Mouse (Mus musculus): ENCODE measurements around the gene Gm10135. TPM values are rescaled to one million over a fixed set of nuclear protein-coding genes. Genes with fewer than 3 reads are reported as not detected.
"Not testable (repeated sequence)": the region's sequence is repeated elsewhere in the genome, so short reads cannot be mapped to it uniquely, and the experiment has no call there.

Gene Gm10135
- not detected in 2 replicates for polyA plus RNA-seq (2014; fragmentation: Nextera tagmentation; extraction: Ambion mirVana)

DNA sequence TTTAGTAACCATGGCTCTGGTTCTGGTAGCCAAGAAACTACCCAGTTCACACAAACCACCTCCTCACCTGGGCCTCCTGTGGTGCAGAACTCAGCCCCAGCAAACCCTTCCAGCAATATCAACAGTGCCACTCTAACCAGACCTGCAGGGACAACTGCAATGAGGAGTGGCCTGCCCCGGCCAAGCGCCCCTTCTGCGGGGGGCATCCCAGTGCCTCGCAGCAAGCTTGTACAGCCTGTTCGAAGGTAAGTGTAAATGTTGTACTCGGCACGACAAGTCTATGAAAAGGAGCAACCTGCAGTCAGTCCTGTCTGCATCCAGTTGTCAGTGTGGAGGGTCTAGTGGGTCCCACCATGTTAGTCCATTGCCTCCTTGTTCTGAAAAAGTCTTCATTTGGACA lies at the start of gene Gm10135:
Gene Gm10135 (minus strand): TSS at position 101 of the 400 bp plus-strand sequence.
- Histone ChIP-seq H3K4me3 (ENCODE audit: low read depth, low read length) (no peak within 1 kb of the TSS), H3K27ac (ENCODE audit: low read depth, low read length) (no peak within 1 kb of the TSS), H3K4me1 (ENCODE audit: control insufficient read depth, insufficient read depth, low read length) (no peaks in the 10 kb centered on the region), H3K4me2 (ENCODE audit: low read length) (no peak within 1 kb of the TSS), H3K9ac (ENCODE audit: low read length) (no peak within 1 kb of the TSS), H3K9me3 (replicated peaks; ENCODE audit: control insufficient read depth, low read length) (no peaks in the 10 kb centered on the region), H3K27me3 (replicated peaks; ENCODE audit: control insufficient read depth, insufficient read depth, low read length) (no peaks in the 10 kb centered on the region), H3K36me3 (ENCODE audit: control insufficient read depth, insufficient read depth, low read length) (peaks cover 48% of the 10 kb centered on the region)
- ATAC-seq (no peak), DNase-seq (ENCODE audit: low spot score) (no peak)
- 96% methylated on average over 7 of the region's 7 CpGs for WGBS

DNA sequence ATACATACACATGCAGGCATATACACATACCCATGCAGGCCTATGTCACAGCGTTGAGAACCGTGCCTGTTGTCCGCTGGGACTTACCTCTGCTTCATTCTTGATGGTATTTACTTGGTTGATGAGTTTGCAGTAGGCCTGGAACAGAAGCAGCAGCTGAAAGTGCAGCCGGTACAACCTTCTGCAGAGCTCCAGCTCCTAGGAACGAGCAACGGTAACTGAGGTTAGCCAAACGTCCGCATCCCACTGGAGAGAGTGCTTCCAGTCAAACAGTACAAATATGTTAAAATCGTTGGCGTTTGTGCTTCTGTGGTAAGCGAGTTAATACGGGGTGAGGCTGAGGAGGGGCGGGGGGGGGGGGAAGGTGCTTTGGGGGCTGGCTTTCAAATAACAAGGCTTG lies 49.3 kb upstream of the Gm10135 start:
- Histone ChIP-seq H3K9ac (ENCODE audit: low read length) (no peak overlapping the region), H3K4me3 (ENCODE audit: low read depth, low read length) (no peak overlapping the region), H3K4me2 (ENCODE audit: low read length) (no peak overlapping the region), H3K27ac (ENCODE audit: low read depth, low read length) (no peak overlapping the region), H3K9me3 (replicated peaks; ENCODE audit: control insufficient read depth, low read length) (no peaks in the 10 kb centered on the region), H3K27me3 (replicated peaks; ENCODE audit: control insufficient read depth, insufficient read depth, low read length) (no peaks in the 10 kb centered on the region), H3K4me1 (ENCODE audit: control insufficient read depth, insufficient read depth, low read length) (no peaks in the 10 kb centered on the region), H3K36me3 (ENCODE audit: control insufficient read depth, insufficient read depth, low read length) (peaks cover 61% of the 10 kb centered on the region)
- DNase-seq (ENCODE audit: low spot score) (no peak), ATAC-seq (no peak)
- 92% methylated on average over 13 of the region's 13 CpGs for WGBS

DNA sequence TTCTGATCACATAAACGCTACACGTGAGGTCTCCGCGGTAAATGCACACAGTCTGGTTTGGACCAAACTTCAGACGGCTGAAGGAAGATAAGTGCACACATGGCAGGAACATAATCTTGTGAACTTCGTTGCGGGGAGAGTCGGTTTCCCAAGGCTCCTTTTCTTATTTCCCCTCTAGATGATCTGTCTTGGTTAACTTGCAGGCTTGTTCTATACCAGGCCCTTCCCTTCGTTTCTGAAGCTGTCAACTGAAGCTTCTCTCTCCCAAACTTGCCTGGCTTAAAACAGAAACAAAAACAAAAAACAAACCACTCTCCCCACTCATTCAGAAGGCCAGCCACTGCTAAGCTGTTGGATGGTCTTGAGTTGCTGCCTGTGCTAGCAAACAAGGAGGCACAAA lies 40.2 kb upstream of the Gm10135 start:
- no peaks in the 10 kb centered on the region for H3K9me3 ChIP-seq (replicated peaks; ENCODE audit: control insufficient read depth, low read length)
- no peak overlapping the region for H3K27ac ChIP-seq (ENCODE audit: low read depth, low read length)
- no peaks in the 10 kb centered on the region for H3K36me3 ChIP-seq (ENCODE audit: control insufficient read depth, insufficient read depth, low read length)
- 59% methylated on average over 9 of the region's 9 CpGs for WGBS
- no peak overlapping the region for H3K4me2 ChIP-seq (ENCODE audit: low read length)
- no peak for DNase-seq (ENCODE audit: low spot score)
- H3K9ac ChIP-seq (ENCODE audit: low read length), result no peak overlapping the region
- no peaks in the 10 kb centered on the region for H3K27me3 ChIP-seq (replicated peaks; ENCODE audit: control insufficient read depth, insufficient read depth, low read length)
- no peaks in the 10 kb centered on the region for H3K4me1 ChIP-seq (ENCODE audit: control insufficient read depth, insufficient read depth, low read length)
- no peak overlapping the region for H3K4me3 ChIP-seq (ENCODE audit: low read depth, low read length)
- ATAC-seq, result no peak

DNA sequence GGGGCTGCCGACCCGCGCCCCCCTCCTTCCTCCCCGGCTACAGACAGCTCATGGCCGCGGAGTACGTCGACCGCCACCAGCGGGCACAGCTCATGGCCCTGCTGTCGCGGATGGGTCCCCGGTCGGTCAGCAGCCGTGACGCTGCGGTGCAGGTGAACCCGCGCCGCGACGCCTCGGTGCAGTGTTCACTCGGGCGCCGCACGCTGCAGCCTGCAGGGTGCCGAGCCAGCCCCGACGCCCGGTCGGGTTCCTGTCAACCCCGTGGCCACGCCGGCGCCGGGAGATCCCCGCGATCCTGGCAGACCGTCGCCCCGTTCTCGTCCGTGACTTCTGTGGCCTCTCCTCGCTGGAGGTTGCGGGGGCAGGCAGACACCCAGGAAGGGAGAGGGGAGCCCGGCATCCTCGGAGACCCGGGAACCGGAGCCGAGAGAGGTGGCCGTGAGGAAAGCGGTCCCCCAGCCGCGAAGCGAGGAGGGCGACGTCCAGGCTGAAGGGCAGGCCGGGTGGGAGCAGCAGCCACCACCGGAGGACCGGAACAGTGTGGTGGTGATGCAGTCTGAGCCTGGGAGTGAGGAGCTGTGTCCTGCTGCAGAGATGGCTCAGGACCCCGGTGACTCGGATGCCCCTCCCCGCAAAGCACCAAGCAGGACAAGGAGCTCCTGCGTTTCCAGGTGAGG lies 39.2 kb upstream of the Gm10135 start:
- DNase-seq (ENCODE audit: low spot score); H3K27ac ChIP-seq (ENCODE audit: low read depth, low read length); H3K27me3 ChIP-seq (replicated peaks; ENCODE audit: control insufficient read depth, insufficient read depth, low read length); H3K36me3 ChIP-seq (ENCODE audit: control insufficient read depth, insufficient read depth, low read length); H3K9me3 ChIP-seq (replicated peaks; ENCODE audit: control insufficient read depth, low read length); H3K4me1 ChIP-seq (ENCODE audit: control insufficient read depth, insufficient read depth, low read length): not testable (repeated sequence)
- Histone ChIP-seq H3K9ac (ENCODE audit: low read length) (peak overlapping the region; percentile 54; the same call in 1 of the 2 replicates), H3K4me3 (ENCODE audit: low read depth, low read length) (peak overlapping the region; percentile 34), H3K4me2 (ENCODE audit: low read length) (peak overlapping the region; percentile 59)
- 2% methylated on average over 32 of the region's 65 CpGs for WGBS
- ATAC-seq, result peak; percentile 77

DNA sequence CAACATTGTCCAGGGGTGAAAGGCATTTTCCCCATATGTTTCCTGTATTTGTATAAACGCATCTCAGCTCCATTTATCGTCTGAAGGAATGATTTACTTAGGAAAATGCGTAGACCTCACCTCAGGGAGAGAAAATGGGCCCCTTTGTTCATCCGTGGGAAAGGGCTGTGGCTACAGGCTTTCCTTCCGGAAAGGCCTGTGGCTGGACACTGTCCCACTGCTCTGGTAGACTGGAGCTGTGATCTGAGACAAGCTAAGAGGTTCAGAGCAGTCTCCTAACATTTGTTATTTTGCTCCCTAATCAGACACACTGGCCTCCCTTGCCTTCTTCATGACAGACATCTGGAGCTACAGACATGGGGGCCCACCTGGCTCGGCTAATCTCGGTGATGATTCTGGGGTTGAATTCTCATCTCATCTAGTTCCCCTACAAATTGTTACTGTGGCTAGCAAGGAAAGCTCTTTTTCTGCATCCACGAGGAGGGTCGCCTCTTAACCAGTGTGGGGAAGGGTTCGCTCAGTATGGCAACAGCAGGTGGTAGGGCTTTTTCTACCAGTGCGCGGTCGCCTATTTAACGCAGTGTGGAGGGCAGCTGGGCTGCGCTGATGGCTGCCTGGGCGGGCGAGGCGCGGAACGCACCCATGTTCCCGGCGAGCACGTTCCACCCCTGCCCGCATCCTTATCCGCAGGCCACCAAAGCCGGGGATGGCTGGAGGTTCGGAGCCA lies 38.5 kb upstream of the Gm10135 start:
- H3K27me3 ChIP-seq (replicated peaks; ENCODE audit: control insufficient read depth, insufficient read depth, low read length); H3K4me1 ChIP-seq (ENCODE audit: control insufficient read depth, insufficient read depth, low read length); H3K9me3 ChIP-seq (replicated peaks; ENCODE audit: control insufficient read depth, low read length); H3K27ac ChIP-seq (ENCODE audit: low read depth, low read length); H3K36me3 ChIP-seq (ENCODE audit: control insufficient read depth, insufficient read depth, low read length); H3K9ac ChIP-seq (ENCODE audit: low read length): not testable (repeated sequence)
- ATAC-seq (peak; percentile 80), DNase-seq (ENCODE audit: low spot score) (peak; percentile 23)
- H3K4me3 ChIP-seq (ENCODE audit: low read depth, low read length), result peak overlapping the region; percentile 34; the same call in 1 of the 2 replicates
- 25% methylated on average over 23 of the region's 27 CpGs for WGBS
- peak overlapping the region; percentile 59 for H3K4me2 ChIP-seq (ENCODE audit: low read length)

DNA sequence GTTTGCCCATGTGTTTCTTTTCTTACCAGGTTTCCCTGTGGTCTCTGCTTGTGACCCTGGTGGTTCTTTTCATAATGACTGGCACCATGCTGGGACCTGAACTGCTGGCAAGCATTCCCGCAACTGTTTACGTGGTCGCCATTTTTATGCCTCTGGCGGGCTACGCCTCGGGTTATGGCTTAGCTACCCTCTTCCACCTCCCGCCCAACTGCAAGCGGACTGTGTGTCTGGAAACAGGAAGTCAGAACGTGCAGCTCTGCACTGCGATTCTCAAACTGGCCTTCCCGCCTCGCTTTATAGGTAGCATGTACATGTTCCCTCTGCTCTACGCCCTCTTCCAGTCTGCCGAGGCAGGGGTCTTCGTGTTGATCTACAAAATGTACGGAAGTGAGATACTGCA lies 37.3 kb upstream of the Gm10135 start:
- H3K4me3 ChIP-seq (ENCODE audit: low read depth, low read length); H3K27me3 ChIP-seq (replicated peaks; ENCODE audit: control insufficient read depth, insufficient read depth, low read length): not testable (repeated sequence)

DNA sequence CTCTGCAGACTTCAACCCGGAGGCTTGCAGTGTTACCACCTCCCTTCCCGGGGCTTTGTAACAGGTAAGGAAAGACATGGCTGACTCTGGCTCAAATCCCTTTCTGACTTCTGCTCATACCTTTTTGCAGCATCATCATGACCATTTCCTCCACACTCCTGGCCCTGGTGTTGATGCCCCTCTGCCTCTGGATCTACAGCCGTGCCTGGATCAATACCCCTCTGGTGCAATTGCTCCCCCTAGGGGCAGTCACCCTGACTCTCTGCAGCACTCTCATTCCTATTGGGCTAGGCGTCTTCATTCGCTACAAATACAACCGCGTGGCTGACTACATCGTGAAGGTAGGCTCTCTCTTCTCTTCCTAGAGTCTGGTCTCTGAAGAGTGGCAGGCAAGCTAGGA lies 33.7 kb upstream of the Gm10135 start:
- H3K27me3 ChIP-seq (replicated peaks; ENCODE audit: control insufficient read depth, insufficient read depth, low read length); H3K4me3 ChIP-seq (ENCODE audit: low read depth, low read length); H3K36me3 ChIP-seq (ENCODE audit: control insufficient read depth, insufficient read depth, low read length); DNase-seq (ENCODE audit: low spot score); H3K4me2 ChIP-seq (ENCODE audit: low read length); ATAC-seq; H3K9me3 ChIP-seq (replicated peaks; ENCODE audit: control insufficient read depth, low read length); H3K9ac ChIP-seq (ENCODE audit: low read length); H3K27ac ChIP-seq (ENCODE audit: low read depth, low read length); H3K4me1 ChIP-seq (ENCODE audit: control insufficient read depth, insufficient read depth, low read length): not testable (repeated sequence)
- 27% methylated on average over 8 of the region's 8 CpGs for WGBS

More for the DNA sequence above, 37.3 kb upstream of the Gm10135 start:
- not testable (repeated sequence) for H3K9me3 ChIP-seq (replicated peaks; ENCODE audit: control insufficient read depth, low read length); H3K4me2 ChIP-seq (ENCODE audit: low read length); DNase-seq (ENCODE audit: low spot score); H3K36me3 ChIP-seq (ENCODE audit: control insufficient read depth, insufficient read depth, low read length); H3K27ac ChIP-seq (ENCODE audit: low read depth, low read length); H3K4me1 ChIP-seq (ENCODE audit: control insufficient read depth, insufficient read depth, low read length); ATAC-seq; H3K9ac ChIP-seq (ENCODE audit: low read length)
- whole genome bisulfite sequencing, result 90% methylated on average over 12 of the region's 16 CpGs

DNA sequence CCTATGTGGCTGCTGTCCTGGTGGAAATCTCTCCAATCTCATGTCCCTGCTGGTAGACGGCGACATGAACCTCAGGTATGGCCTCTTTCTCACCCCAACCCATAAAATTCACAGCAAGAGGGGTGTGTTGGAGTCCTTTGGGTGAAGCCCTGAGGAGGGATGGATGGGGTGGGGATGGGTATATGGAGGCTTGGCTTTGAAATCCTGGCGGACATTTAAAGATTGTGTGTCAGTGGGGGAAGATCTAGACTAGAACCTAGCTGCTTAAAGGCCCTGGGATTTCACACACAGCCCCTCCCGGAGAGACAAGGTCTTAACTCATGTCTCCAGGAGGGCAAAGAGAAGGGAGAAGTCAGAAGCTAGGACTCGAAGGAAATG lies 33.1 kb upstream of the Gm10135 start:
- H3K4me1 ChIP-seq (ENCODE audit: control insufficient read depth, insufficient read depth, low read length), result no peaks in the 10 kb centered on the region
- H3K4me3 ChIP-seq (ENCODE audit: low read depth, low read length), result peak overlapping the region; percentile 37; the same call in 1 of the 2 replicates
- peak overlapping the region; percentile 55 for H3K9ac ChIP-seq (ENCODE audit: low read length)
- H3K4me2 ChIP-seq (ENCODE audit: low read length), result peak overlapping the region; percentile 67; the same call in 1 of the 2 replicates
- 0 out of 2 replicates have a peak, but pooled peaks cover 4% of the 10 kb centered on the region for H3K27me3 ChIP-seq (replicated peaks; ENCODE audit: control insufficient read depth, insufficient read depth, low read length)
- DNase-seq (ENCODE audit: low spot score) (no peak), ATAC-seq (no peak)
- H3K27ac ChIP-seq (ENCODE audit: low read depth, low read length), result no peak overlapping the region
- no peaks in the 10 kb centered on the region for H3K36me3 ChIP-seq (ENCODE audit: control insufficient read depth, insufficient read depth, low read length)
- H3K9me3 ChIP-seq (replicated peaks; ENCODE audit: control insufficient read depth, low read length), result no peaks in the 10 kb centered on the region
- 47% methylated on average over 5 of the region's 5 CpGs for WGBS
